Mouse (Mus musculus) liver, embryonic 14.5 days (tissue): Measurements from ENCODE around the gene Syne3.

Source experiments
- CTCF ChIP-seq: IDR thresholded peaks from 2 replicates; pipeline ENCODE4 v1.5.1; 2016; ENCODE audit warnings: antibody characterized with exemption, low read depth, control low read depth
- EP300 ChIP-seq: IDR thresholded peaks from 2 replicates; pipeline ENCODE4 v1.6.1; 2016; ENCODE audit warnings: antibody characterized with exemption, low read depth

DNA sequence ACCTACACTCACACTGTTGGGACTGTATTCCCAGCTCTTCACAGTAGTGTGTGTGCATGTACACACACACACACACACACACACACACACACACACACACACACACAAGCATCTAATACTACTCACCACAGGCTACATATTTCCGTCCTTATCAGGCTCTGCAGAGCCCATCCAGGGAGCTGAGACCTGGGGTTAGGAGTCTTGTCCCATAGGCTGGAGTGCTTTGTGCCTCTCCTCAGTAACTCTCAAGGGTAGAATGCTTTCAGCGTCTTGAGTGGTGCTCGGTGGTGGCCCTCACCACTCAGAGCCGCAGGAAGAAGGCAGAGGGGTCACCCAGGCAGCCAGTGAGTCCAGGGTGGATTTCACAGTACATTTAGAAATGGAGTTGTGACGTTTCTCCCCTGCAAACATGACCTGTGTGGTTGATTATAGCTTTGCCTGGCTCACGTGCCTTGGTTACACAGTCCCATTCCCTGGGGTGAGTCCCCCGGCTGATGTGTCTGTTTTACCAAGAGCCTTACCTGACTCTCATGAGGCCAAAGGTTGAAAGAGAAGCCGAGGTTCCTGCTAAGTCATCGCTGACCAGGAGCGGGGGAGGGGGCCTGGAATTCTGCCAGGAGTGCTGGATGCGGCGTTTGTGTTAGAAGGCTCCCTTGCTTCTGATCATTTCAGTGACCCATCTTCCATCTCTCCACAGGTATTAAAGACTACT lies 30.1 kb upstream of the Syne3 start:
- TF ChIP-seq CTCF: no peak
- TF ChIP-seq EP300: no peak
